Mouse (Mus musculus) hindbrain, embryonic 13.5 days (tissue): ENCODE measurements around the gene Gpa33. TPM values are rescaled to one million over a fixed set of nuclear protein-coding genes. Genes with fewer than 3 reads are reported as not detected.
A peak's percentile ranks its signal among the peaks of the same experiment; 100 is the strongest.

Experiments
- ATAC-seq: fragments of 200-750 bp; cut with Nextera tagmentation; 2 replicates; pipeline ENCODE4 v1.8.0; 2017; ENCODE audit warnings: moderate TSS enrichment; ENCODE audit not compliant: low FRiP score
- H3K27ac ChIP-seq: fragments of 300-500 bp; sonication (generic); 2 replicates; pipeline ENCODE4 v1.5.1; 2015; ENCODE audit warnings: inconsistent platforms, mild to moderate bottlenecking, moderate library complexity
- H3K27me3 ChIP-seq: fragments of 300-500 bp; sonication (generic); 2 replicates; pipeline ENCODE4 v1.6.1; 2015; ENCODE audit warnings: mild to moderate bottlenecking, inconsistent platforms
- H3K36me3 ChIP-seq: fragments of 300-500 bp; sonication (generic); 2 replicates; pipeline ENCODE4 v1.6.1; 2015; ENCODE audit warnings: mild to moderate bottlenecking, inconsistent platforms
- H3K4me1 ChIP-seq: fragments of 300-500 bp; sonication (generic); replicated peaks from 2 replicates; pipeline ENCODE4 v1.6.1; 2015; ENCODE audit warnings: inconsistent platforms
- H3K4me2 ChIP-seq: fragments of 300-500 bp; sonication (generic); 2 replicates; pipeline ENCODE4 v1.6.1; 2015; ENCODE audit warnings: inconsistent platforms, mild to moderate bottlenecking, moderate library complexity
- H3K4me3 ChIP-seq: fragments of 300-500 bp; sonication (generic); 2 replicates; pipeline ENCODE4 v1.5.1; 2015; ENCODE audit warnings: mild to moderate bottlenecking, inconsistent platforms
- H3K9ac ChIP-seq: fragments of 300-500 bp; sonication (generic); 2 replicates; pipeline ENCODE4 v1.6.1; 2015; ENCODE audit warnings: mild to moderate bottlenecking, inconsistent platforms
- H3K9me3 ChIP-seq: fragments of 300-500 bp; sonication (generic); 2 replicates; pipeline ENCODE4 v1.6.1; 2016; ENCODE audit warnings: inconsistent platforms
- WGBS: fragments of 180-500 bp; shearing (Covaris S2); methylation state at CpG from one replicate; pipeline ENCODE4 v1.1.7; 2015; 5-methylcytosine and 5-hydroxymethylcytosine counted together
- polyA plus RNA-seq: library from polyadenylated mRNA; unstranded; fragments of >200 nt; fragmentation: Nextera tagmentation; extraction: Ambion mirVana; gene quantifications from 2 replicates; pipeline ENCODE4 v1.2.1, GENCODE M21; 2015

Gene Gpa33
- polyA plus RNA-seq, 1 experiment from 2014 or later = 0.14 TPM

DNA sequence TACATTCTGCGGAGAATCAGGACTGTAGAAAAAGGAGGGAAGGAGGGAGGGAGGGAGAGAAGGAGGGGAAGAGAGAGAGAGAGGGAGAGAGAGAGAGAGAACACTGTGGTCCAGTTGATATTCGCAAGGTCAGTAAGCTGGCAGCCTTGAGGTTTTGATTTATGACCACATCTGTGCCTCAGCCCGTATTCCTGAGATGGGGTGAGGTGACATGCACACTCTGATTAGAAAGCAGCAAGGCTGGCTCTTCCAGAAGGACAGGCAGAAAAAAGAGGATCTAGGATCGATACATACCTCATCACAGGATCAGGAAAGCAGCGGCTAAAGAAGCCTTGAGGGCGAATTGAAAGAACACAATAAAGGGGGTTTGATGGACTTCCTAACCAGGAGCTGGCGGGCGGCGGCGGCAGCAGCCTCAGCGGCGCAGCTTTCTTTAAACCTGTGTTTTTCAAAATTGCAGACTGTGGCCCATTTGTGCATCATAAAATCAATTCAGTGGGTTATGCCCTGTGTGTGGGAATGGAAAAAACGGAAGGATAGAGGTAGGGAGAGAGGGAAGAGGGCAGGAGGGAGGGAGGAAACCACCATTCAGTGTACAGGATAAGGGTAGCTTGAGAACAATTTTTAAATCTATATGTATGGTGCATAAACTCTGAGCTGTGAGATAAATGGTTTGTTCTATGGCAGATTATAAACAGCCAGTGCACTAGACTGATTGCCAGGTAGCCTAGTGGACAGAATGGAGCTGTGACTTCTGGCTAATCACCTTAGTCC is 12.0 kb upstream of the Gpa33 start:
- Histone ChIP-seq H3K4me1 (peaks cover 11% of the 10 kb centered on the region; the same call in 1 of the 2 replicates), H3K4me3 (no peak overlapping the region), H3K9me3 (no peaks in the 10 kb centered on the region), H3K27me3 (no peaks in the 10 kb centered on the region), H3K9ac (0 out of 2 replicates have a peak overlapping the region, but pooled peaks have one; percentile 43), H3K36me3 (no peaks in the 10 kb centered on the region), H3K27ac (peak overlapping the region; percentile 70), H3K4me2 (peak overlapping the region; percentile 30)
- ATAC-seq = peak; percentile 43; the same call in 1 of the 2 replicates
- 60% methylated on average over 13 of the region's 13 CpGs for WGBS

DNA sequence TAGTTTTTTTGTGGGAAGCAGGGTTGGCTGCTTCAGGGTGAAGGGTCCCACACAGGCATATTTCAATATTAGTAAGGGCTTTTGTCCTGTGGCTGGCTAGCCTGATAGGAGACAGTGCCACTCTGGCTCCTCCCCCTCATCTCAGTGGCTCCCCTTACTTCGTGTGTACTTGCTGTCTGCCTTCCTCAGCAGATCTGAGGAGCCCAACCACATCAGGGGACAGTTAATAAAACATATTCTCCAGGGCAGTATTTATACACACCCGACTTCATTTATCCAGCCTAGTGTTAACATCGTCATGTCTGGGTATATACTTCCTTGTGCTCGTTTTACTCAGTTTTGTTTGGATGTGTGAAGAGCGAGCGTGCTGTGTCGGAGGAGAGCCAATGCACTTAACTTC is 7.9 kb upstream of the Gpa33 start:
- ATAC-seq = no peak
- no peak overlapping the region for H3K9ac ChIP-seq
- no peak overlapping the region for H3K4me3 ChIP-seq
- no peak overlapping the region for H3K4me2 ChIP-seq
- H3K27ac ChIP-seq = no peak overlapping the region
- H3K36me3 ChIP-seq = no peaks in the 10 kb centered on the region
- H3K4me1 ChIP-seq = peaks cover 11% of the 10 kb centered on the region; the same call in 1 of the 2 replicates
- H3K9me3 ChIP-seq = no peaks in the 10 kb centered on the region
- WGBS = 83% methylated on average over 7 of the region's 7 CpGs
- no peaks in the 10 kb centered on the region for H3K27me3 ChIP-seq

DNA sequence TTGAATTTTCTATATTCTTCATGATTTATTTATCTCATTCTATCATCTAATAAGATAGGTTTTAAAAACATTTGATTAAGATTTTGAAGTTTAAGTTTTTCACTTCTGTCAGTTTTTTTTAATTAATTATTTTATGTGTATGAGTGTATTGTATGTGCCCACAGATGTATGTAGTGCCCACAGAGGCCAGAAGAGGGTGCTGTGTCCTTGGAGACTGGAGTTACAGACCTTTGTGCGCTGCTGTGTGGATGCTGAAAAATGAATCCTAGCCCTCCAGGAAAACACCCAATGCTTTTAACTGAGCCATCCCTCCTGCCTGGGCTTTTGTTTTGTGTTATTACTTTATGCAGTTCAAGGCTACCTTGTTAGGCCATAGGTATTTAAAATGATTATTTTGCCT is 7.0 kb upstream of the Gpa33 start:
- no peak for ATAC-seq
- H3K4me1 ChIP-seq = peaks cover 11% of the 10 kb centered on the region; the same call in 1 of the 2 replicates
- no peak overlapping the region for H3K27ac ChIP-seq
- no peak overlapping the region for H3K9ac ChIP-seq
- H3K4me3 ChIP-seq = no peak overlapping the region
- no peaks in the 10 kb centered on the region for H3K9me3 ChIP-seq
- H3K36me3 ChIP-seq = no peaks in the 10 kb centered on the region
- 95% methylated on average over 1 of the region's 1 CpGs for WGBS
- no peak overlapping the region for H3K4me2 ChIP-seq
- H3K27me3 ChIP-seq = no peaks in the 10 kb centered on the region

DNA sequence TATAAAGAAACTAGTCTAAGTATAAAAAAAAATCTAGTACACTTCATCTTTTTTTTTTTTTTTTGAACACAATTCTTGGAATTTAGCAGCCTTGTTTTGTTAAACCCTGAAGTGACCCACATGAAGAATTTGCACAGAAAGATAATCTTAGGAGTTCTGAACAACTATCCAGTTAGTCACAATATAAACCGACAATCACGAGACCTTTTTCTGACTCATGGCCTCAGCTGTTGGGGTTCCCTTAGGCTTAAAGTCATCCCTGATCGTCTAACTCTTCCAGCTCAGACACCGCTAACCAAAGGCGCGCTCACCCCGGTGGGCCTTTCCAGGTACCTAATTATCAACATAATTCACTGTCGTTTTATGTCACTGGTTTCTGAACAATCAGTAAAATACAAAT is 6.3 kb upstream of the Gpa33 start:
- Histone ChIP-seq H3K9me3 (no peaks in the 10 kb centered on the region), H3K27ac (no peak overlapping the region), H3K9ac (no peak overlapping the region), H3K36me3 (no peaks in the 10 kb centered on the region), H3K27me3 (no peaks in the 10 kb centered on the region), H3K4me1 (peaks cover 5% of the 10 kb centered on the region; the same call in 1 of the 2 replicates), H3K4me2 (no peak overlapping the region), H3K4me3 (no peak overlapping the region)
- WGBS = 90% methylated on average over 8 of the region's 8 CpGs
- ATAC-seq = no peak

DNA sequence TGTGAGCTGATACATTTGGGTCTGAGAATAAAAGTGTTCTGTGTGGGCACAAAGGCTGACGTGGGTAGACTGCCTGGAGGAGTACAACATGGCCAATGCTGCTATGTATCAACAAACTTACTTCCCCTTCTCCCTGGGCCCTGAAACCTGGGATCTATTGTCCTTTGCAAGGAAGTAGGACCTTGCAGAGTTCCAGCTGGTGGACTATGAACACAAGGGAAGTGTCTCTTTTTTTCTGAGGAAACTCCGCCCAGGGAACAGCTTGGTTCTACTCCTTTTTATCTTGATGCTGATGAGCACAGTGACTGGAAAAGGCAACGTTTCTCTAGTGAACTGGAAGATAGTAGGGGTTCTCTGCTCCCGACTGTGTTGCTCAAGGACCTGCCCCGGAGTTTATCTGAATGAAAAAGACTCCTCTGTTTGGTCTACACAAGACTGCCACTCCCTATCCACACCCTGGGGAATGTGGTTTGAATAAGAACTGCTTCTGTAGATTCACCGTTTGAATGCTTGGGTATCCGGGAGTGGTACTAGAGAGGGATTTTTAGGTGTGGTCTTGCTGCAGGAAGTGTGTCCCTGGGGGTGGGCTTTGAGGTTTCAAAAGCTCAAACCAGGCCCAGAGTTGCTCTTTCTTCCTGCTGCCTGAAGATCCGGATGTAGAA is 5.0 kb upstream of the Gpa33 start:
- H3K27me3 ChIP-seq = no peaks in the 10 kb centered on the region
- H3K36me3 ChIP-seq = no peaks in the 10 kb centered on the region
- no peak overlapping the region for H3K9ac ChIP-seq
- no peaks in the 10 kb centered on the region for H3K9me3 ChIP-seq
- no peak for ATAC-seq
- no peak overlapping the region for H3K4me3 ChIP-seq
- H3K4me2 ChIP-seq = no peak overlapping the region
- 54% methylated on average over 8 of the region's 8 CpGs for WGBS
- 0 out of 2 replicates have a peak, but pooled peaks cover 3% of the 10 kb centered on the region for H3K4me1 ChIP-seq
- H3K27ac ChIP-seq = no peak overlapping the region

DNA sequence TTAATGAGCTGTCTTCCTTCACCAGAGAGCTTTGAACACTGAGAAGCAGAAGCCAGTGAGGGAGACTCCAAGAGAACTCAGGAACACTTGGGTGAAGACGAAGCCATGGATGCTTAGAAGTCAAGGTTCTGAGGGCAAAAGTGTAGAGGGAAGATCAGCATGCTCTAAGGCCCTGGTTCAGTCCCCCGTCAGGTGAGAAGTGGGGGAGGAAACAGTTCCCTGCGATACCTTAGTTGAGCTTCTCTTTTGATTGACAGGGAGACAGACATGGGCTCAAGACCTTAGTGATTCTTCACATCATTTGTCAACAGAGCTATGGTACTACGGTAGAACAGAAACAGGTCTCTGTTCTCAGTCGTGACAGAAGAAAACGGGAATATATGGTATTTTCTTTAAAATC is 3.7 kb upstream of the Gpa33 start:
- no peaks in the 10 kb centered on the region for H3K36me3 ChIP-seq
- no peak overlapping the region for H3K27ac ChIP-seq
- 0 out of 2 replicates have a peak, but pooled peaks cover 3% of the 10 kb centered on the region for H3K4me1 ChIP-seq
- no peak overlapping the region for H3K4me2 ChIP-seq
- H3K9me3 ChIP-seq = no peaks in the 10 kb centered on the region
- no peak overlapping the region for H3K9ac ChIP-seq
- H3K4me3 ChIP-seq = no peak overlapping the region
- ATAC-seq = no peak
- H3K27me3 ChIP-seq = no peaks in the 10 kb centered on the region
- WGBS = 95% methylated on average over 6 of the region's 6 CpGs

DNA sequence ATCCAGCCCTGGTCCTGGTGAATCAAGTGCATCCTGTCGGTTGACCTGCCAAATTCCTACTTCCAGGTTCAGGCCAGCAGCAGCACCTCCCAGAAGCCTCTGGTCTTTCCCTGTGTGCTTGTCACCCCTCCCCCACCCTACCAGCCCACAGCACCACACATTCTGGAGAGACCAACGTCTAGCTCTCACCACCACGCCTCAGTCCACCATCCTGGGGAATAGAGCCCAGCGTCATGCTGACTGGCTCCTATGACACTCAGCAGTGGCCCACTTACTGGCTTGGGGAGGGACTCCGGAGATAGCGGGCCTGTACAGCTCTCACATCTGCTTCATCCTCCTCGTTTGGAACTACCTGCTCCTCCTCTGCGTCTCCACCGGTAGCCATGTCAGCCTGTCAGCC is 3.2 kb upstream of the Gpa33 start:
- Histone ChIP-seq H3K27ac (no peak overlapping the region), H3K9ac (no peak overlapping the region), H3K4me1 (0 out of 2 replicates have a peak, but pooled peaks cover 3% of the 10 kb centered on the region), H3K4me3 (no peak overlapping the region), H3K9me3 (no peaks in the 10 kb centered on the region), H3K4me2 (no peak overlapping the region), H3K27me3 (no peaks in the 10 kb centered on the region), H3K36me3 (no peaks in the 10 kb centered on the region)
- 68% methylated on average over 9 of the region's 9 CpGs for WGBS
- ATAC-seq = no peak

DNA sequence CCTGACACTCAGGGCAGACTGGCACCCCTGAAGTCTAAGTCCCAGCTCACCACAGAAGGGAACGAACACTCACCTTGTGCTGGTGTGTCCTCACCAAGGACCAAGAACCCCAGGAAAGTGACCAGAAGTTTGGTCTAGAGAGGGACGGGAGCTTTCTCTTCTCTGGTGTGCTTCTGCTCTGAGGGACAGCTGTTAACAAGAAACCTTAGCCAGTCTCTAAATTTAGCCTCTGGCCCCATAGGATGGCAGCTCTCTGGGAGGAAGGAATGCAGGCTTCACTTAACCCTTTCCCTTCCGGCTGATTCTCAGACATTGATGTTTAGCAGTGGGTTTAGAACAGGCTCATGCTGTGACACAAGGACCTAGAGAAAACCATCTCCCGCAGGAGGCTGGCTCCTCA is 2.3 kb upstream of the Gpa33 start, which contains the start of gene Dusp27:
Dusp27 (minus strand) TSS at position 204 of the 400 bp plus-strand sequence.
- WGBS = 63% methylated on average over 4 of the region's 4 CpGs
- H3K27ac ChIP-seq = no peak within 1 kb of the TSS
- no peak within 1 kb of the TSS for H3K4me2 ChIP-seq

DNA sequence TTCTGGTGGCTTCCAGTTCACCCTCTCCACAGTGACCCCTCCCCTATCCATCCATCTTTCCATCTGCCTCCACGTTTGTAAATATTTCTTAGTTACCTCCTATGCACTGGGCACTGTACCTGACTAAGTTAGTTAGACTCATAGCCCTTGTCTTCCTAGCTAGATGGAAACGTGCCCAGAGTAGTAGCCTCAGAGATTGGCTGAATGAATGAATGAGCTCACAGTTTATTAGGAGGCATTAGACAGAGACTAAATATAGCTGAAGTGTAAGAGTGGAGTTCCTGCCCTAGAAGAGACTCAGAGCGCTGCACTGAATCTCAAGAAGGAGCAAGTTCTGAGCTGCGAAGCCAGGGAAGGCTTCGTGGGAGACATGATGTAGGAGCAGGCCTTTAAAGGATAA is 1.5 kb upstream of the Gpa33 start:
- H3K9me3 ChIP-seq = no peaks in the 10 kb centered on the region
- no peak overlapping the region for H3K4me3 ChIP-seq
- H3K9ac ChIP-seq = no peak overlapping the region
- no peak overlapping the region for H3K27ac ChIP-seq
- no peak for ATAC-seq
- H3K36me3 ChIP-seq = no peaks in the 10 kb centered on the region
- peaks cover 9% of the 10 kb centered on the region; the same call in 1 of the 2 replicates for H3K4me1 ChIP-seq
- WGBS = 91% methylated on average over 5 of the region's 5 CpGs
- H3K27me3 ChIP-seq = no peaks in the 10 kb centered on the region
- no peak overlapping the region for H3K4me2 ChIP-seq

More for the DNA sequence above, 2.3 kb upstream of the Gpa33 start, which contains the start of gene Dusp27:
- Histone ChIP-seq H3K9ac (no peak within 1 kb of the TSS), H3K4me3 (no peak within 1 kb of the TSS), H3K36me3 (no peaks in the 10 kb centered on the region), H3K4me1 (peaks cover 9% of the 10 kb centered on the region; the same call in 1 of the 2 replicates), H3K27me3 (no peaks in the 10 kb centered on the region), H3K9me3 (no peaks in the 10 kb centered on the region)
- no peak for ATAC-seq

DNA sequence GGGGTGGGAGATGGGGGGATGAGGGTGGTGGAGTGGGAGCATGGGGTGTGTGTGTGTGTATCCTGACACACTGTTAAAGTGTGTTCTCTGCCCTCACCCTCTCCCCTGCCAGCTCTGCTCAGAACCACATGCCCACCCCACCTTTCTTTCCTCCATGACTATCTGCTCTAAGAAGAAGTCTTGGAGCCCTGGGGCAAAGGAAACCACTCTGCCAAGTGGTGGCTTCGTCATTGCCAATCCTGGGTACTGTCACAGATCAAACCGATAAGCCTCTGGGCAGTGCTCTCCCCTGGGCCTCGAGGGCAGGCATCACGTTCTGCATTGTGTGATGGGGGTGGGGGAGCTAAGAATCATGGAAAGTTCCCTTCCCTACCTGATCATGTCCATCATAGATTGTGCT is 2.3 kb downstream of the Gpa33 start:
- Histone ChIP-seq H3K4me3 (no peak overlapping the region), H3K9ac (no peak overlapping the region), H3K27ac (no peak overlapping the region), H3K9me3 (no peaks in the 10 kb centered on the region), H3K36me3 (no peaks in the 10 kb centered on the region), H3K4me1 (peaks cover 12% of the 10 kb centered on the region; the same call in 1 of the 2 replicates), H3K27me3 (0 out of 2 replicates have a peak, but pooled peaks cover 8% of the 10 kb centered on the region), H3K4me2 (no peak overlapping the region)
- ATAC-seq = no peak
- 51% methylated on average over 4 of the region's 4 CpGs for WGBS

DNA sequence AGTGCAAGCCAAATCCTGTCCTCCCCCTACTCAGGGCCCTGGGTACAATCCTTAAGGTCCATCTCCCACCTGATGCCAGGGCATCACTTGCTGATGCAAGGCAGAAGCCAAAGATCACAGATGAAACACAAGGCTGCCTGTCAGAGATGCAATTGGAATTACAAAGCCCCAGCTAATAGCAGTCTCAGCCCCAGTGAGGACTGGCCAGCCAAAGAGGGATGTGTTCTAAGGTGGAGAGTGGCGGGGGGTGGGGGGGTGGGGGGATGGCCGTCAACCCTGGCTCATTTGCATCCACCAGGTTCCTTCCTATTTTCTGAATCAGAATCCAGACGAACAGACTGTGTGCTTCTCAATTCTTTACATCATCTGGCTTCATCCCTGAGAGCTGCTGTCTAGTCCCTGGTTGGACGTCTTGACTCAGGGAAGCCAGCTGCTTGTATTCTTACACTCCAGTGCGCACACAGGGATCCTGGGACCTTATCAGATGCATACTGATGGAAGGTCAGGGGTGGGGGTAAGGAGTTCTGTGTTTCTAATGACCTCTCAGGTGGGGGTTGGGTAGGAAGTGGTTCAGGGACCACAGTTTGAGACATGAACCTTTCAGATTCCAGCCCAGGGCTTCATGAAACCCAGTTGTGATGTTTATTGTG is 5.2 kb downstream of the Gpa33 start:
- Histone ChIP-seq H3K27ac (no peak overlapping the region), H3K9ac (no peak overlapping the region), H3K9me3 (no peaks in the 10 kb centered on the region), H3K27me3 (0 out of 2 replicates have a peak, but pooled peaks cover 11% of the 10 kb centered on the region), H3K36me3 (no peaks in the 10 kb centered on the region), H3K4me2 (no peak overlapping the region), H3K4me3 (no peak overlapping the region), H3K4me1 (peaks cover 16% of the 10 kb centered on the region)
- ATAC-seq = no peak
- WGBS = 39% methylated on average over 5 of the region's 5 CpGs

DNA sequence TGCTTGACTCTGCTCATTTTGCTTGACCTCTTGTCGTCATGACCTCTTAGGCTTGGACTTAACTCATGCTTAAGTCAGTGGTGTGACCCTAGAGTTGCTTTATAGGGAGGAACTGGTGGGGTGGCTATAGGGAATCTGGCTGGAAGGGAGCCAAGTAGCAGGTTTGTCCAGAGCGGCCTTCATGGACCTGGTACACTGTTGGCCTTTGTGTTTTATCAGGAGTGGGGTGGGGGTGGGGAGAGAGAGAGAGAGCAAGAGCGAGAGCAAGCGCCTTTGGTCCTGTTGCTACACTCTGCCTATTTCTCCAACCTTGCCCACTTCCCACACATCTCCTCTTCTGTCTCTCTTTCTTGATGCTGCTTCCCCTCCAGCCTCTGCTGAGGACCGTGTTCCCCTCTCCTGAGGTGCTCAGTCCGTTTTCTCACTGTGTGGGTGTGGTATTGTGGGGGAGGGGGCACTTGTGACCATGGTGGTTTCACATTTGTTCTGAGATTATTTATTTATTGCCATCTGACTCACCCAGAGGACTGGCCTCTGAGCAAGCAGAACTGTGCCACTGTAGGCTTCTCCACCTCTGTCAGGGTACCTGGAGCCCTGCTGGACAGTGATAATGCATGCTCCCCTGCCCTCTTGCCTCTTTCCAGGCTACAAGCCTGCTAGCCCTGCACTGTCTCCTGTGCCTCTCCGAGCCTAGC is 7.4 kb downstream of the Gpa33 start:
- Histone ChIP-seq H3K36me3 (no peaks in the 10 kb centered on the region), H3K4me3 (no peak overlapping the region), H3K9ac (no peak overlapping the region), H3K27ac (no peak overlapping the region), H3K9me3 (no peaks in the 10 kb centered on the region), H3K4me1 (peaks cover 11% of the 10 kb centered on the region), H3K27me3 (0 out of 2 replicates have a peak, but pooled peaks cover 11% of the 10 kb centered on the region), H3K4me2 (no peak overlapping the region)
- 80% methylated on average over 7 of the region's 7 CpGs for WGBS
- ATAC-seq = no peak
